Mouse (Mus musculus): ENCODE data around the gene Nol12. TPM values are rescaled to one million over a fixed set of nuclear protein-coding genes. Genes with fewer than 3 reads are reported as not detected.

Nol12 gene
- polyA plus RNA-seq, 1 experiment from 2014 or later = 59.2 TPM

GRCm38 (mm10) chr15:78925129-78925528 is 9.6 kb upstream of the Nol12 start:
- Histone ChIP-seq H3K9me3 (ENCODE audit: control insufficient read depth, low read length) (no peaks in the 10 kb centered on the region), H3K27ac (no peak overlapping the region), H3K9ac (no peak overlapping the region), H3K4me1 (replicated peaks; ENCODE audit: control insufficient read depth, insufficient read depth, low read length) (peaks cover 17% of the 10 kb centered on the region), H3K27me3 (ENCODE audit: control insufficient read depth, insufficient read depth, low read length) (peaks cover 15% of the 10 kb centered on the region), H3K4me3 (replicated peaks; ENCODE audit: low read length) (no peak overlapping the region), H3K4me2 (replicated peaks) (no peak overlapping the region), H3K36me3 (replicated peaks; ENCODE audit: control insufficient read depth, insufficient read depth) (no peaks in the 10 kb centered on the region)
- no peak for DNase-seq (ENCODE audit: low spot score)
- WGBS = 35% methylated on average over 8 of the region's 8 CpGs
- no peak for ATAC-seq (ENCODE audit: low FRiP score)

- DNase-seq (ENCODE audit: low spot score) (peak; percentile 63), ATAC-seq (ENCODE audit: low FRiP score) (0 out of 2 replicates have a peak, but pooled peaks have one; percentile 18)
- Histone ChIP-seq H3K4me1 (replicated peaks; ENCODE audit: control insufficient read depth, insufficient read depth, low read length) (peaks cover 17% of the 10 kb centered on the region), H3K36me3 (replicated peaks; ENCODE audit: control insufficient read depth, insufficient read depth) (no peaks in the 10 kb centered on the region), H3K27ac (peak within 1 kb of the TSS; percentile 38; the same call in 1 of the 2 replicates), H3K4me2 (replicated peaks) (peak within 1 kb of the TSS; percentile 59), H3K9ac (peak within 1 kb of the TSS; percentile 38; the same call in 1 of the 2 replicates), H3K27me3 (ENCODE audit: control insufficient read depth, insufficient read depth, low read length) (peaks cover 15% of the 10 kb centered on the region), H3K9me3 (ENCODE audit: control insufficient read depth, low read length) (no peaks in the 10 kb centered on the region), H3K4me3 (replicated peaks; ENCODE audit: low read length) (peak within 1 kb of the TSS; percentile 29)
- WGBS = 6% methylated on average over 20 of the region's 20 CpGs
Measured at GRCm38 (mm10) chr15:78926021-78926919, 8.5 kb upstream of the Nol12 start, which contains the start of gene Lgals1. TSS of gene Lgals1 (plus strand) at chr15:78926725.

- Histone ChIP-seq H3K27ac (0 out of 2 replicates have a peak overlapping the region, but pooled peaks have one; percentile 38), H3K4me3 (replicated peaks; ENCODE audit: low read length) (peak overlapping the region; percentile 29)
- 25% methylated on average over 15 of the region's 15 CpGs for WGBS
Measured at GRCm38 (mm10) chr15:78927021-78927787, 7.5 kb upstream of the Nol12 start.

GRCm38 (mm10) chr15:78927788-78928457 is 6.8 kb upstream of the Nol12 start:
- peak overlapping the region; percentile 32; the same call in 1 of the 2 replicates for H3K9ac ChIP-seq
- H3K4me1 ChIP-seq (replicated peaks; ENCODE audit: control insufficient read depth, insufficient read depth, low read length) = peaks cover 17% of the 10 kb centered on the region
- no peak for DNase-seq (ENCODE audit: low spot score)
- no peaks in the 10 kb centered on the region for H3K36me3 ChIP-seq (replicated peaks; ENCODE audit: control insufficient read depth, insufficient read depth)
- under 1% methylated on average over 27 of the region's 35 CpGs for WGBS
- 0 out of 2 replicates have a peak overlapping the region, but pooled peaks have one; percentile 38 for H3K27ac ChIP-seq
- no peaks in the 10 kb centered on the region for H3K9me3 ChIP-seq (ENCODE audit: control insufficient read depth, low read length)
- peaks cover 15% of the 10 kb centered on the region for H3K27me3 ChIP-seq (ENCODE audit: control insufficient read depth, insufficient read depth, low read length)
- peak overlapping the region; percentile 29 for H3K4me3 ChIP-seq (replicated peaks; ENCODE audit: low read length)
- no peak; the same call in 1 of the 2 replicates for ATAC-seq (ENCODE audit: low FRiP score)
- peak overlapping the region; percentile 59 for H3K4me2 ChIP-seq (replicated peaks)

More at GRCm38 (mm10) chr15:78927021-78927787, 7.5 kb upstream of the Nol12 start:
- no peak for ATAC-seq (ENCODE audit: low FRiP score)
- H3K9me3 ChIP-seq (ENCODE audit: control insufficient read depth, low read length) = no peaks in the 10 kb centered on the region
- peak overlapping the region; percentile 59 for H3K4me2 ChIP-seq (replicated peaks)
- DNase-seq (ENCODE audit: low spot score) = no peak
- H3K4me1 ChIP-seq (replicated peaks; ENCODE audit: control insufficient read depth, insufficient read depth, low read length) = peaks cover 17% of the 10 kb centered on the region
- peaks cover 15% of the 10 kb centered on the region for H3K27me3 ChIP-seq (ENCODE audit: control insufficient read depth, insufficient read depth, low read length)
- H3K36me3 ChIP-seq (replicated peaks; ENCODE audit: control insufficient read depth, insufficient read depth) = no peaks in the 10 kb centered on the region
- peak overlapping the region; percentile 32; the same call in 1 of the 2 replicates for H3K9ac ChIP-seq

- H3K4me3 ChIP-seq (replicated peaks; ENCODE audit: low read length) = no peak overlapping the region
- WGBS = 51% methylated on average over 7 of the region's 8 CpGs
- H3K9ac ChIP-seq = no peak overlapping the region
- ATAC-seq (ENCODE audit: low FRiP score) = no peak
- H3K9me3 ChIP-seq (ENCODE audit: control insufficient read depth, low read length) = no peaks in the 10 kb centered on the region
- no peaks in the 10 kb centered on the region for H3K36me3 ChIP-seq (replicated peaks; ENCODE audit: control insufficient read depth, insufficient read depth)
- H3K4me2 ChIP-seq (replicated peaks) = peak overlapping the region; percentile 59
- H3K27me3 ChIP-seq (ENCODE audit: control insufficient read depth, insufficient read depth, low read length) = peaks cover 15% of the 10 kb centered on the region
- DNase-seq (ENCODE audit: low spot score) = no peak
- peaks cover 17% of the 10 kb centered on the region for H3K4me1 ChIP-seq (replicated peaks; ENCODE audit: control insufficient read depth, insufficient read depth, low read length)
- no peak overlapping the region for H3K27ac ChIP-seq
Measured at GRCm38 (mm10) chr15:78928539-78928938, 6.2 kb upstream of the Nol12 start.

- H3K4me1 ChIP-seq (replicated peaks; ENCODE audit: control insufficient read depth, insufficient read depth, low read length) = peaks cover 20% of the 10 kb centered on the region
- no peaks in the 10 kb centered on the region for H3K36me3 ChIP-seq (replicated peaks; ENCODE audit: control insufficient read depth, insufficient read depth)
- H3K27me3 ChIP-seq (ENCODE audit: control insufficient read depth, insufficient read depth, low read length) = peaks cover 15% of the 10 kb centered on the region
- no peak overlapping the region for H3K9ac ChIP-seq
- H3K27ac ChIP-seq = no peak overlapping the region
- ATAC-seq (ENCODE audit: low FRiP score) (no peak), DNase-seq (ENCODE audit: low spot score) (no peak)
- WGBS = 91% methylated on average over 6 of the region's 6 CpGs
- no peak overlapping the region for H3K4me2 ChIP-seq (replicated peaks)
- H3K9me3 ChIP-seq (ENCODE audit: control insufficient read depth, low read length) = no peaks in the 10 kb centered on the region
- no peak overlapping the region for H3K4me3 ChIP-seq (replicated peaks; ENCODE audit: low read length)
Measured at GRCm38 (mm10) chr15:78930192-78930706, 4.5 kb upstream of the Nol12 start.

- H3K4me3 ChIP-seq (replicated peaks; ENCODE audit: low read length) = no peak overlapping the region
- WGBS = 87% methylated on average over 7 of the region's 7 CpGs
- H3K27me3 ChIP-seq (ENCODE audit: control insufficient read depth, insufficient read depth, low read length) = peaks cover 15% of the 10 kb centered on the region
- H3K27ac ChIP-seq = no peak overlapping the region
- H3K4me2 ChIP-seq (replicated peaks) = no peak overlapping the region
- H3K36me3 ChIP-seq (replicated peaks; ENCODE audit: control insufficient read depth, insufficient read depth) = no peaks in the 10 kb centered on the region
- ATAC-seq (ENCODE audit: low FRiP score) (no peak), DNase-seq (ENCODE audit: low spot score) (no peak)
- H3K9me3 ChIP-seq (ENCODE audit: control insufficient read depth, low read length) = no peaks in the 10 kb centered on the region
- H3K4me1 ChIP-seq (replicated peaks; ENCODE audit: control insufficient read depth, insufficient read depth, low read length) = peaks cover 21% of the 10 kb centered on the region
- H3K9ac ChIP-seq = no peak overlapping the region
Measured at GRCm38 (mm10) chr15:78930801-78931426, 3.8 kb upstream of the Nol12 start.

GRCm38 (mm10) chr15:78931577-78931976 is 3.2 kb upstream of the Nol12 start:
- Histone ChIP-seq H3K27ac (no peak overlapping the region), H3K36me3 (replicated peaks; ENCODE audit: control insufficient read depth, insufficient read depth) (0 out of 2 replicates have a peak, but pooled peaks cover 4% of the 10 kb centered on the region), H3K4me1 (replicated peaks; ENCODE audit: control insufficient read depth, insufficient read depth, low read length) (peaks cover 18% of the 10 kb centered on the region), H3K4me2 (replicated peaks) (no peak overlapping the region), H3K9ac (no peak overlapping the region), H3K4me3 (replicated peaks; ENCODE audit: low read length) (no peak overlapping the region), H3K9me3 (ENCODE audit: control insufficient read depth, low read length) (no peaks in the 10 kb centered on the region), H3K27me3 (ENCODE audit: control insufficient read depth, insufficient read depth, low read length) (peaks cover 15% of the 10 kb centered on the region)
- ATAC-seq (ENCODE audit: low FRiP score) = no peak
- 24% methylated on average over 3 of the region's 3 CpGs for WGBS
- DNase-seq (ENCODE audit: low spot score) = no peak

Measured in hindbrain, embryonic 14.5 days (tissue).